Mouse (Mus musculus) left cerebral cortex, postnatal 25 days (tissue): ENCODE measurements around the gene Hmcn1. TPM values are rescaled to one million over a fixed set of nuclear protein-coding genes. Genes with fewer than 3 reads are reported as not detected.

Experiments used
- DNase-seq, 2 experiments: peaks; one replicate each; pipeline ENCODE4 v3.0.0; 2022; ENCODE audit warnings: low spot score in 2 of 2, mixed read lengths in 1 of 2
- intact Hi-C: fragments of 180-260 bp; cut with DNase I; formaldehyde crosslinking; loops from one replicate; pipeline ENCODE4 v1.15.1; 2025
- total RNA-seq, 2 experiments: library from RNA; stranded (reverse); gene quantifications; 2 replicates each; pipeline ENCODE4 v1.2.3; 2021

The Hmcn1 gene
- total RNA-seq, 2 experiments from 2014 or later = 2.1 to 3.9 TPM

DNA sequence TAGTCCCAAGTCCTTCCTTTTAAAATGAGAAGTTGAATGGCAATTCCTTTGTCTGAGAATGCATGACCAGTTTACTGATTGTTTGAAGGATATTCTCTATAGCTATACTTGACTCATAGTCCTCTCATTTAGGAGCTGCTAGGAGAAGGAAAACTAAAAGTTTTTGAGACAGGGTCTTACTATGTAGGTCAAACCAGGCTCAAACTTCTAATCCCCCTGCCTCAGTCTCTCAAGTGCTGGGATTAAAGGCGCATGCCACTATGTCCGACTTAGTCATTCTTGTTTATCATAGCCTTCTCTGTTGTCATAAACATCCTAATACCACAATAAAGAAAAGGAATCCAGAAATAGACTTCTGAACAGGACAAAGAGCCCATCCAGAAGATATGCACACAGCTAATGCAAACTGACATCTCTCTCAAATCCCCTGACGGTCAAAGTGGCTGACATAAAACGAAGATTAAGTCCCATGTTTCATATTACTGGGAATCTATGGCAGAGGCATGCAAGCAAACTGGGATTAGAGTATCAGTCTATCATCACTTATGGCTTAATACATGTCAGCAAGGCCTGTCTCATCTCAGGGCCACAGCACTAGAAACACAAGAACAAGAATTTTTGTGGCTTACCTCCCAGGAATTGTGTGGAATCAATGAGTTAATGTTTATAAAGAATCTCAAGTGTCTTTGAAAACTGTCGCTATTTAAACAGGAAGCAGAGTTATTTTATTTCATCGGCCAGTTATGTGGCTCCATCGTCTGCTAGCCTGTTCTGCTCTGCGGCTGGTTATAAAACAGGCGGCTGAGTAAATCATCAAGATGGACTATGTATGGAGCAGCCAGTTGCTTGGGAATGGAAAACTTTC, 188.8 kb downstream of the Hmcn1 start:
- intact Hi-C loops = no loop called here
- DNase-seq = no peak

DNA sequence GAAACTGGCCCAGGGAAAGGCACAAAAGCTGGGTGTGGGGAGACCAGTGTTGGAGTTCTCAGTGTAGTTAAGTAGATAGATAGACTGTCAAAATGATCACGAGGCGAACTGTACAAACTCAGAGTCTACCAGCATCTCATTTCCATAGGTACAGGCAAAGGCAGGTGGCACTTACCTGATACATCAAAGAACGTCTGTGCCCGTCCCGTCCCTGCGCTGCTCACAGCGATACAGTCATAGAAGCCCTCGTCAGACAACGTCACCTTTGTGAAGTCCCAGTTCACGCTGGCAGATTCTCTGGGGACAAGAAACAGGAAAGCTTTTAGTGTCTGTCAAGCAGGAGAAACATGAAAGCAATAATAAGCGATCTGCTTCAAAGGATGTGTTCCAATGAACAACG, 190.6 kb downstream of the Hmcn1 start:
- intact Hi-C loops = no loop called here
- DNase-seq = no peak

DNA sequence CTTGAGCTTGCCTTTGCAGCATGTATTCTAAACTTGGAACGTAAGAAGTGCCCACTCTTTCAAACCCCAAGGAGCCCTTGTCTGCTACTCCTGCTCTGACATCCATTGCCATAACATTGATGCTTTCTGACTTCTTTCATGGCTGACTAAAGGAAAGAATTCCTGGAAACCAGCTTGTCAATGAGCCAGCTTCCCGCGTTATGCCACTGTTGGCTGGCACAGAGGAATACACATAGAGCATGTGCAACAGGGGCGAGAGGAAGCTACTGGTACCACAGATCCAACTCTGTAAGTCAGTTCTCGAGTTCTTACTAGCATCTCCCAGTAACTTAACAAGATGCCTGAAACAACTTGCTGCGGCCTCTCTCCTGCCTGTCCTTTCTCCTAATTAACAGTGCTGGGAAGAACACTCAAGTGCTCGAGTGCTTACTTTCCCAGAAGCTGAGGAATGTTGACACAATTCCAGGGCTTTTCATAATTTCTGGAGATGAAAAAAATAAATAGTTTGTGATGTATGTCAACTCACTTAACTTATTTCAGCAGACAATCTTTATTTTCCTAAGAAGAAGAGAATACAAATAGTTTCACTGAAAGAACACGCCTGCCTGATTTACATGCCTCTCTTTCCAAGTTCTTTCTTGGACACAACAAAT, 192.5 kb downstream of the Hmcn1 start:
- intact Hi-C loops = no loop called here
- no peak for DNase-seq

DNA sequence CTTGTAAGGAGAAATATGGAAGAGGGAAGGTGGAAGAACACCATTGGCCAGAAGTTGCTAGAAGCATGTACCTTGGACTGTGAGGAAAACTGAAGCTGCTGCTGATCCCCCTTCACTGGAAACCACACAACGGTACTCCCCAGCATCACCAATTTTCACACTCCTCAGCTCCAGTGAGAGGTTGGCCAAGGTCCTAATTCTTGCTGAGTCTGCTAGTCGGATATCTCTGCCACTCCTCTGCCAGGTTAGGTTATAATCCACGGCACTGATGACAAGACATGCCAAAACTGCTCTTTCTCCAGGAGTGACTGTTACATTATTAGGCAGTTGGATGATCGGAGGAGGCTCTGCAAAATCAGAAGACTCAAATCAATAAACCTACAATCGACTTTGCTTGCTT, 194.6 kb downstream of the Hmcn1 start:
- intact Hi-C loops = no loop called here
- DNase-seq = no peak

DNA sequence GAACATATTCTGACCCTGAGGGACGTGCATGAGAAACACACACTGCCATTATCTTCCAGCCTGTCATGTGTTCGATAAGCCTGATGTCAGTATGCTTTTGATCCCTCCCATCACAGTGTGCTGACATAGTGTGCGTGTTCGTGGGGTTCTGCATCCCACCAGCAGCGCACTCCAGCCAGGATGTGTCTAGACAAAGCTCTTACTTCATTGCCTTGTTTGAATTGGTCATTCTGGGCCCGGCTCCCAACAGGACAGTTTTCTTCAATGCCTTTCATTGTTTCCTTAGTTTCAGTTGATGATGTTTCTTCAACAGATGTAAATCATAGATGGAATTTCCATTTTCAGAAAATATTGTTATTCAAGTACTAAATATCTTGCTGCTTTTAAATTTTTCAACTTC, 206.5 kb downstream of the Hmcn1 start:
- no peak for DNase-seq
- intact Hi-C loops = no loop called here

DNA sequence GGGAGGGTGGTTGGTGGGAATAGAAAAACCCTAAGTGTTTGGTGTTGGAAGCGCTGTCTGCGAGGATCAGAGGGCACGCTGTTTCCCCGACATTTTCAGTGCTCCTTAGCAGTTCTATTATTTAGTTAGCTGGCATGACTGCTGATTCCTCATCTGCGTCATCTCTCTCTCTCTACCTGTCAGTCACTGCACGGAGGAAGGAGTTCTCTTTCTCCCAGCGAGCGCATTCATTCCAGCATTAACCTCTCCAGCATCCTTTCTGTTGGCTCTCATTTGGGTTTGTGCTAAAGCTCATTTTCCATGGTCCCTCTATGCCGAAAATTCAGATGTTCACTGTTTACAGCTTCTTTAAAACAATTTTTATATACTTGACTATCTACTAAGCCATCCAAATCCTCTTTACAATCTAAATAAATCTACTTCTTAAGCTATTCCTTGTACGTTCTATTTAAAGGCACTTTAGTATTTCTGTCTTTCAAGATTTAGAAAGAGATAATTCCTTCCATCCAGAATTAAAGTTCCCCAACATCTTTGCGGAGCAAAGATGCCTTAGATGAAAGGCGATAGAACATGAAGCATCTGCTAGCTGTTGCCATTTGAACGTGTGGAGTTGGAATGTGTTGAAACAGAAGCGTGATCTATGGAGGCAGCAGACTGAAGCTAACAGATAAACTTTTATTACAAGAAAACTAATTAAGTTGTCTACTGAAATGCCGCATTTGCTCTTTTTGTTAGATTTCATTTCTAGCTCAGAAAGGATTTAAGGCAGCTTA, 210.0 kb downstream of the Hmcn1 start:
- intact Hi-C loops = no loop called here
- peak in 1 of 2 experiments; percentile 24 for DNase-seq

DNA sequence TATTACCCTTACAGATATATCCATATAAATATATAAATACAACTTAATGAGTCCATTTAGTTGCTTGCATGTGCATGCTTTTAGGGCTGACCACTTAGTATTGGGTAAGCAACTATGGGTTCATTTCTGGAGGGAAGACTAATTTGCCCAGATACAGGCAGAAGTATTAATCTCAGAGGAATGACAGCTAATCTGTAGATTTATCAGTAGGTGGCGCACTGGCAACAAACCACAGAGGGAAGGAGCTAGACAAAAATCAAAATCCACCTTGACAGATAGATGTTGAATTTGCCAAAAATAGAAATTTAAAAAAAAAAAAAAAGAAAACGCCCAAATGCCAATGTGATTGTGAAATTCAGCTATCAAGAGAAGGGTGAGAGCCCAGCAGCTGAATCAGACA, 213.3 kb downstream of the Hmcn1 start:
- intact Hi-C loops = loop anchor here (5.0 kb wide), 2 partner anchors 137 to 227 kb away; no protein-coding TSS in a partner anchor
- DNase-seq = no peak

DNA sequence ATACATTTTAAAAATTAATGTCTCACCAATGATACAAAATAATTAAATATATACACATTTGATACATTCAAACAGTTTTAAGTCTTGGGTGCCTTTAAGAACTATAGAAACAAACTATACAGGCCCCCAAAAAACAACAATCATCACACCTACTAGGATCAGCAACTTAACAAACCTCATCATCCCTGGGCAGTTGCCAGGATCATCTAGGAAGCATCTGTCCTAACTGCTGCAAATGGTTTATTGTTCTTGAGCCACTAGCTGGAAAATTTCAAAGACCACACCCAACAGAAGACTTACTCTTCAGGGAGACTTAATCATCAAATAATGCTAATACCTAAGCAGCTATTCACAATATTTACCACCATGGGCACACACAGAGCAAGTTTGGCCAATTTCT, 216.5 kb downstream of the Hmcn1 start:
- DNase-seq = no peak
- intact Hi-C loops = loop anchor here (5.0 kb wide), 2 partner anchors 141 to 231 kb away; no protein-coding TSS in a partner anchor

DNA sequence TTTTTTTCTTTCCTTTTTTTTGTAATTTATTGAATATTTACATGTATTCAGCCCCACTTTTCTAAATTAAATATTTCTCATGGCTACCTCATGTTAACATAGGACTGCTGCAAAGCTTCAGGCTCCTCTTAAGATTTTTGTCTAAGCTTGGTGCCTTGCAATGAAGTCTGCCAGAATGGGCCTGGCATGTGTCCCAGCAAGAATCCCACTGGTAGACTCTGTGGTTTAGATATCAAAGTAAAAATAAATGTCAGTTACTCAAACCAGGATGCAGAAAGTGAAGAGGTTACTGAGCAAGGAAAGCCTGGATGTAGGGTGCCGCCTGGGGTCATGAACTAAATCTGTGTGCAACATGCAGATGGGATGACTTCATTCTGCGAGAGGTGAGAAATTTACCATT, 217.5 kb downstream of the Hmcn1 start:
- DNase-seq = peak in 1 of 2 experiments; percentile 18
- intact Hi-C loops = loop anchor here (5.0 kb wide), 2 partner anchors 142 to 232 kb away; no protein-coding TSS in a partner anchor

DNA sequence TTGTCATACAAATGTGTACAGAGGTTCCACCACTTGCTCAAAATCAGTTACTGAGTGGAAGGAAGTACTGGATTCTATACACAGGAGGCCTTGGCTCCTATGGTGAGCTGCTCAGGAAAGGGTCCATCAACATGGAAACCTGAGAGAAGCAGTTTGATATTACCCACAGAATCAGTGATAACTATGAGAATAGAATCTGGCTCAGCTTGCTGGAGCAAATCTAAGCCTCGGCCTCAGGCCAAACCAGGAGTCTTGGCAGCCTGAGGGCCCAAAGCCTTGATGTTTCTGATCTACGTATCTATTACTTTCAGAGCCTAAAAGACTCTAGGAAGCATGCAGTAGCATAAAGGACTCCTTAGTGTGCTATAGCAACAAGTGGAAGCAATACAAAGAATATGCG, 220.3 kb downstream of the Hmcn1 start:
- no peak for DNase-seq
- intact Hi-C loops = no loop called here

DNA sequence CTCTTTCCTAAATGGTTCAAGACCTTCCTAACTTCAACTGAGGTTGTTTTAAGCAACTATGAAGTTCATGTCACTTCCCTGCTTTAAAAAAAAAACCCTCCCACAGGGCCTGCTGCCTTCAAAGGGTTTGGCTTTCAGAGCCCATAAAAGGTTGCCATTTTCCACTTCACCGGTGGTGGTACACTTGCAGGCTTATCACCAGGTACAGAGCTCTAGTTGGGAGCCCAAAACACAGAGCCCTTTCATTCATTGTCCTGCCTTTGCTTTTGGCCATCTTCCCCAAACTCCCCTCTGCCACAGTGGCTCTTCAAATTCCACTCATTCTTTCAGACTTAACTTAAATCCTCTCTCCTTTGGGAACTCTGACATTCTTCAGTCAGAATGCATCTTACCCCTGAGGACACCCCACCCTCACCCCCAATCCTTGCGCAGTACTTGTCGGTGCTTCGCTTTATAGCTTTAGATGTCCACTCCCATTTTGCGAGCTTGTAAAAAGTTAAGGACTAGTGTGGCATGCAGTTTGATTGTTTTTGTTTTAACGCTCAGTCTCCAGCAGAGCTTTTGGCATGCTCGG, 222.2 kb downstream of the Hmcn1 start:
- intact Hi-C loops = no loop called here
- no peak for DNase-seq

DNA sequence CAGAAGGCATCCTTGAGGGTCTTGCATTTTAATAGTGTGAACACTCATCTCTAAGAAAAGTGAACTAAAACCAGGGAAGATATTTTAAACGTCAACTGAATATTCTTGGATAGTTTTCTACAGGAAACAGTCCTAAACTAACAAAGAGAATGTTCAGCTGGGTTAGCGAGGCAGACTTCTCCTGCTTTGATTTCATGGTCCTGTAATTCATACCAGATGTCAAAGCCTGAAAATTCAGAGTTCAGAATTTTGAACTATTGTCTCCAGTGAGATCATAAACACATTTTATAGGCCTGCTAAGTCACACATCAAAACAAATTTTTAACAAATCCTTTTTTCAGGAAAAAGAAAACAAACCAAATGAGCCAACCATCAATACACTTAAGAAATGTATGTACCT, 223.4 kb downstream of the Hmcn1 start:
- intact Hi-C loops = no loop called here
- no peak for DNase-seq

DNA sequence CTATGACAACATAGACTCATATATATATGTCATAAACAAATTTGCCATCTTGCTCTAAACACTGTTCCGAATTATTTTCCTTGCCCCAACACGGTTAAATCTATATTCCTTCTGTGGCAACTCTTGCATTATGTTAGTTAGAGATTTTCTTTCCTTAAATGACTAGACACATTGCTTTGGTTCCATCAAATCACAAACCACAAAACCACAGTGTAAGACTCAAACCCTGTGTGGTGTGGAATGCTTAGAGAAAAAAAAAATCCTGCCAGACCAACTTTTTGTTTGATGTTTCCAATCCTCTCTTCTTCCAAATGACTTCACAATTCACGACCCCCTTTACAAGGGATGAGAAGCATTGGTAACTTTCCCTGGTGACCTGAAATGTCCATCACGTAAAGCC, 231.6 kb downstream of the Hmcn1 start:
- DNase-seq = no peak
- intact Hi-C loops = no loop called here

DNA sequence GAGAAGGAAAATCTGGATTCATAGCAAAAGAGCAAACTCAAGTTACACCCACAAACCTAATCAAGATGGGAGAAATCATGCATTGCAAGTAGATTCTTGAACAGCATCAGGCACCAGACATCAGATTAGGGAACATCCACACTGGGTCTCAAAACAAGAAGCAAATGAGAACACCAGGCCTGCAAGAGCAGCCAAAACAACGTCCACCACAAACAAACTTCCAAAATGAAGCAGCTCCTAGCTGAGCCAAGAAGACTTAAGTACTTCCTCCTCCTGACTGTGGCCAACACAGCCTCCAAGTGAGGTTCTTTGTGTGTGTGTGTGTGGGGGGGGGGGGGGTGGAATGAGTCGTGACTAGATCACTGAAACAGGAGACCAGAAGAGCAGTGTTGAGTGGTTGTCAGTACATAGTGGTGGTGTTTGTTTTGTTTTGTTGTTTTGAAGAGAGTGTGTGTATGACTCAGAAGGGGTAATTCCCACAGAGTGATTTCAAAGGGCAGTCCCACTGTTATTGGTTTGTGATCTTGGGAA, 232.4 kb downstream of the Hmcn1 start:
- intact Hi-C loops = no loop called here
- peak in 1 of 2 experiments; percentile 14 for DNase-seq

DNA sequence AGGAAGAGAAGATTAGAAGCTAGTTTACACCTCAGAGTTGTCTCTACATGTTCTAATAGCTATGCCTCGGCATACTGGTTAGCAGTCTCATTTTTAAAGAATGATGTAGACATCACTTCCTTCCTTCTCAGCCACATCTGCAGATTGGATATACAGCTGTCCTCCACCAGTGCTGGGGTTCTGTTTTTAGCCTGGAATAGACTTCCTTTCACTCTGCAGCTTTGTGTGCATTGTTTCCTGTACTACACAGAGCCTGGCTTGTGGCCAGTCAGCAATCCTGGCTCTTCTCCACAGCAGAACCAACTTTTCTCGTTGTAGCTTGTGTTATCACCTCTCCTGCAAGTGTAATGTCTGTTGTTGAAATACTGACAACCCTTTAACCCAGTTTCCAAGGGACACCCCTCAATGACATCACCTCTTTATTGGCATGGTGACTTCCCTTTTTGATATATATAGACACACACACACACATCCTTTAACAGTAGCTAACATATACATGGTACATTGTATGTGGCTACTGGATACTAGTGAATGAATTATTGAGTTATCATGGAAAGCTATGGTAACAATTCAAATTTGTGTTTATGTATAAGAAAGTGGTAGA, 233.7 kb downstream of the Hmcn1 start:
- intact Hi-C loops = no loop called here
- DNase-seq = peak; percentile 10 to 13

DNA sequence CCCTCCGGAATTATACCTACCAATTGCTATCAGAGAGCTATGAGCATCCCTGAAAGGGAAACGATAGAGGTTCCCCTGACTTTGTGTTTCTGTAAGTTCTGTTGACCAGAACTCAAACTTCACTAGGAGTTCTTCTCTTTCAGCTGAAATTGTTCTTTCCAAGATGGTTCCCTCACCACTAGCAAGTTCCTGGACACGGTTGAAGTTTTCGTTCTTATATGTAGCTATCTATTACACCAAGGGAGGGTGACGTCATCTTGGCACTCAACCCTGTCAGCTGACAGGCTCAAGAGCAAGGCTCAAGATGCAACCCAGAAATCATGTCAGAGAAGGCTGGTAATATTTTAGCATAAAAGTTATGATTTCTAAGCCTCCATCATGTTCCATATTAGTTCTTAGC, 239.3 kb downstream of the Hmcn1 start:
- no peak for DNase-seq
- intact Hi-C loops = no loop called here

DNA sequence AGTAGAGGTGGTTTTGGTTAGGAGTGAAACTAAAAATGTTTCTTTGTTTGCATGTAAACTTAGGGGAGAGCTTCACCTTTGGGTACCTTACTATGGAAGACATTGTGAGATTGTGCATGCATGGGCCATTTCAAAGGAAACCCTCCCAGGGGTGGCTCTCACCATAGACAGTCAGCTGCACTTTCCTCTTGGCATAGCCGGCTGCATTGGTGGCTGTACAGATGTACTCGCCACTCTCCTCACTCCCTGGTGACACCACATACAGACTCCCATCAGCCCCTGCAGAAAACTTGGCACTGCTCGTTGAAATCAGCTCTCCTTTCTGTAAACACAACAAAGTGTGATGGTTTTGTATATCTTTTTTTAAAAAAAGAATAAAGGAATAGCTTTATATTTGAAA, 244.5 kb downstream of the Hmcn1 start:
- intact Hi-C loops = no loop called here
- no peak for DNase-seq

DNA sequence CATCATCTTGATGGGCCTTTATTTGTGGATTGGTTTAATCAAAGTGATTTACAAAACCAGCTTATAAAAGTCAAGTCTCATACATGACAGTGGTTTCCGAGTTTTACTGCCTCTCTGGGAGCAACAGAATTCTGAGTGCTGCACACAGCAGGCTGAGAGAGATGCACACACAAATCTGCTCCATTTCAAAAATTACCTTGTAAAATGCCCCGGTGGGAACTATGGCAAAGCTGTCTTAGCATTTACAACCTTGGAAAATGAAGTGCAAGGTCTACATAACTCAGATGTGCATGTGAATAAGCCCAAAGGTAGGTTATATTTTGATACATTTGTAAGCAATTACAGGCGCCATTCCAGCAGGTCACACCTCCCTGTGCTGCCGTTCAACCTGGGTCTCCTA, 245.5 kb downstream of the Hmcn1 start:
- intact Hi-C loops = no loop called here

DNA sequence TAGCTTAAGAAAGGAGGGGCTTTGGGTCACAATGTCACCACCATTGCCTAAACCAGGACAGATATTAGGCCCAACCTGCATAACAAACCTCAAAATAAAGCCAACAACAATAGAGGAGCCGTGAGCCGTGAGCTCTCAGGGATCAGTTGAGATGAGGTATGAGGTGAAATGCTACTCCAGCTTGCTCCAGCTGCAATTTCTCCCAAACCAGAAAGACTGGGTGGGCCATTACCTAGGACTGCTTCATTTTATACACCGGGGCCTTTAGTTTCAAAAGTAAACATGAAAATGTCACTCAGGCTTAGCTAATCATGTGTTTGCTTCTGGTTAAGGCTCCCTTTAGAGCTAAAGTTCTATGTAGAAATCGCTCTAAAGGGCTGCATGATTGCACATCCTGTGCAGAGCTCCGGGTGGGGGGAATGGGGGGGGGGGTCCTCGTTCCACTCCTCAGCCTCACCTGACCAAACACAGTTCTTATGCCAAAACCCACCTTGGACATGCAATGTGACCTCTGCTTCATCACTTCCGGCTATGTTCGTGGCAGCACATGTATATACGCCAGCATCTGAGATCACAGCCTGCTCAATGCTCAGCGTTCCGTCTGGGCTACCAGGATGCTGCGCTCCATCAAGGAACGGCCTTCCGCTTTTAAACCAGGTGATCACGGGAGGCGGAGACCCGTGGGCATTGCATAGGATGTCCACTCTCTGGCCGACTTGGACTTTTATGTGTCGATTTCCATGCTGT, 250.0 kb downstream of the Hmcn1 start:
- no peak for DNase-seq
- intact Hi-C loops = no loop called here

More for the DNA sequence above, 245.5 kb downstream of the Hmcn1 start:
- DNase-seq = no peak
